Mouse (Mus musculus) effector memory CD4-positive, alpha-beta T cell, adult 5 months (primary cell): ENCODE results near the gene 2310061I04Rik. TPM values are rescaled to one million over a fixed set of nuclear protein-coding genes. Genes with fewer than 3 reads are reported as not detected.

Experiments used
- polyA plus RNA-seq: library from polyadenylated mRNA; unstranded; fragments of 100-300 nt; shearing (Covaris generic); gene quantifications from one replicate; pipeline ENCODE4 v1.2.1, GENCODE M21; 2017

The 2310061I04Rik gene
- 32.9 TPM for polyA plus RNA-seq

DNA sequence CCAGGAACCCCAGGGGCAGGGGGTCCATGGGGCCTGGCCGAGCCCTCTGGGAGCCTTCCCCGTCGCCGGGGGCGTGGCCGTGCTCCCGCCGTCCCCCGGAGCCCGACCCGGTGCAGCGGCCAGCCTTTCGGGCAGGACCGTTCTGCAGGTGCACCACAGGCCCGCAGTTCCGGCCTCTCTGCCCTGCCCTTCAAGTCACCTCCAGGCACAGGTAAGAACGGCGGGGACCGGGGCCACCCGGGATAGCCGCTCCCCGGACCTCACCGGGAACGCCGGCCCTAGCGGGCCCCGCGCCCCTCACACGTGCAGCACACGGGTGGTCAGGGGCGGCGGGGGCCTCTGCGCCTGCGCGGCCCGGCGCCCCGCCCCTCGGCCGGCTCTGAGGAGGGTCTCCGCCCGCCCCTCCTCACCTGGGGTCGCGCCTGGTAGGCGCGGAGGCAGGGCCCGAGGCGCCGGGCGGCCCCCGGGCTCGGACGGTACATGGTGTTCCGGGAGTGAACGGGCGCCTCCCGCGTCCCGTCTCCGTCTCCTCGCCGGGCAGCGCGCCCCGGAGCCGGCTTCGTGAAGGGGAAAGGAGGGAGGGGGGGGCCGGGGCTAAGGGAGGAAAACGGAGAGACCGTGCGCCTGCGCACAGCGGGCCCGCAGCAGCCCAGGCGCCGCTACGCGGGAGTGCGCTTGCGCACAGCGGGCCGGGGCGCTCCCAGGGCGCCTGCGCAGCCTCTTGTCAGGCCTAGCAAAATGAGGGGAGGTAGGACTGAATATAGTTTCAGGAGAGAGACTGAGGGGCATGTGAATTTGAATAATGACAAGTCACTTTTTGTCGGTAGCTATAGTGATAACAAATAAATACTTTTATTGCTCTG, at the start of gene 2310061I04Rik:
Gene 2310061I04Rik (minus strand): TSS at position 651 of the 863 bp plus-strand sequence.

DNA sequence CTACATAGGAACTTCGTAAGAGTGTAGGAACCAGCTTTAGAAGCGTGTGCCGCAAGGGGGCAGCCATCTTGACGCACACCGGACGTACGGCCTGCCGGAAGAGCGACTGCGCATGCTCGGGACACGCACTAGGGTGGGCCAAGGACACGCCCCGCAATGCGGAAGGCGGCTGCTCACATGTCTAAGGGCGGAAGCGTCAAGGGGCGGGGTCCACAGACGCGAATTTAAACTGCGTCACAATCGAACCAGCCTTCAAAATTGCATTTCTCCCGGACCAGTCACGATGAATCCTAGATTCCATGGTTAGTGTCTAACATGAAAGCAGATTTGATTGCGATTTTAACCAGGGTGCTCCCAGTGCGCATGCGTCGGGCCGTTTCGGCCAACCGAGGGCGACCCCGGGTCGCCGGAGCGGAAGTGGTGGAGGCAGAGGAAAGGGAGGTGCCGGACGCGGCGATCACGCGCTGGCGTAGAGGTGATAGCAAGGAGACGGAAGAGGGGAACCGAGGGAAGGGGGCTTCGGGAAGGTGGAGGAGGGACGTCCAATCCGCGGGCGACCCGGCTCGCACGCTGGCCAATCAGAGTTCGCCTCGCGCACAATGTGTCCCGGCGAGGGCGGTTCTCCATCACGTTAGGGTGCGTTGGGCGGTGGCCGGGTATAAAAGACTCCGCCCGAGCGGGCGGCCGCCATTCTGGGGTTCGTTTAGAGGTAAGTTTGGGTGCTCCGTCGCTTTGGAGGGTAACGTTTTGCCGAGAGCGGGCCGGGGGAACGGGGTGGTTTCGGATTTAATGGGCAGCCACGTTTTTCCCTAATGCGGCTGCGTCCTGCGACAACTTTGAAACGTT, 19.3 kb upstream of the 2310061I04Rik start, which contains the start of the genes Mrps18b and Ppp1r10:
Gene Mrps18b (minus strand): TSS at position 93 of the 846 bp plus-strand sequence.
Gene Ppp1r10 (plus strand): TSS at position 138 of the 846 bp plus-strand sequence.

DNA sequence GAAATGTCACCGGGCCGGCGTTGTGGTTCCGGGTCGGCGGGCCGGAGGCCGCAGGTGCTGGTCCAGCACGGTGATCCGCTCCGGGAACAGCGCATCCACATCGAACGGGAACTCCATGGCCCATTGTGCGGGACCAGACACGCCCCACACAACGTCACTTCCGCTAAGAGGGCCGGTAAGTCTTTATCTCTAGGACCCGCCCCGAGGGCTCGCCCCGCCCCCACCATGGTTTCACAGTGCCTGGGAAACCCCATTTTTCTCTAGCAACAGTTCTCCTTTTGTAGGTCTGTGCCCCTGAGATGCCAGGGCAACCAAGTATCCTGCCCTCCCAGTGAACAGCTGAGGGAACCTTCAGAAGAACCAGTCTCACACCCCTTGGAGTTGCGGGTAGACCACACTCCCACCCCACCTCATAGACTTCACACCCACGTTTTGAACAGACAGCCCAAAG, 12.7 kb upstream of the 2310061I04Rik start, which contains the start of gene Atat1:
Gene Atat1 (minus strand): TSS at position 157 of the 451 bp plus-strand sequence.

DNA sequence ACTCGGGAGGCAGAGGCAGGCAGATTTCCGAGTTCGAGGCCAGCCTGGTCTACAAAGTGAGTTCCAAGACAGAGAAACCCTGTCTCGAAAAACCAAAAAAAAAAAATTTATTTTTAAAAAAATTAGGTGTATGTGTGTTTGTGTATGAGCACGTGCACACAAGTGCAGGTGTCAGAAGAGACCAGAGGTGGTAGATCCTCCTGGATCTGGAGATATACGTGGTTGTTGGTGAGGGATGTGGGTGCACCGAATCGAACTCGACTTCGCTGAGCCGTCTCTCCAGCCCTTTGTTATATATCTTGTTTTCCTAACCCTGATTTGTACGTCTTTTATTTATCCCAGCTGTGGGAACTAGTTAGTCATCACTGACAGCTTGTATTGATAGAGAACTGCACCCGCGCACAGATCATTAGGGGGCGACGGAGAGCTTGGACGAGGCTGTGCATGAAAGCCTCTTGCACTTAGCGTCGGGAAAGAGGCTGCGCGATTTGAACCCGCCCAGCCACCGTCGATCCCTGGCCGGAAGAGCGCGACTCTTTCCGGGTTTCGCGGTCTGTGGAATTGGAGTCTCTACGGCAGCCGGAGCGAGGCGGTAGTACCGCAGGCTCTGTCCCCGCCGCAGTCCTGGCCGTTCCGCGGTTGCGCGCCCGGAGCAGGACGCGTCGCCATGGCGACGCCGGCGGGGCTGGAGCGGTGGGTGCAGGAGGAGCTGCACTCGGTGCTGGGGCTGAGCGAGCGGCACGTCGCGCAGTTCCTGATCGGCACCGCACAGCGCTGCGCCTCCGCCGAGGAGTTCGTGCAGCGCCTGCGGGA, 17.8 kb downstream of the 2310061I04Rik start, which contains the start of gene Dhx16:
Gene Dhx16 (plus strand): TSS at position 575 of the 813 bp plus-strand sequence.

DNA sequence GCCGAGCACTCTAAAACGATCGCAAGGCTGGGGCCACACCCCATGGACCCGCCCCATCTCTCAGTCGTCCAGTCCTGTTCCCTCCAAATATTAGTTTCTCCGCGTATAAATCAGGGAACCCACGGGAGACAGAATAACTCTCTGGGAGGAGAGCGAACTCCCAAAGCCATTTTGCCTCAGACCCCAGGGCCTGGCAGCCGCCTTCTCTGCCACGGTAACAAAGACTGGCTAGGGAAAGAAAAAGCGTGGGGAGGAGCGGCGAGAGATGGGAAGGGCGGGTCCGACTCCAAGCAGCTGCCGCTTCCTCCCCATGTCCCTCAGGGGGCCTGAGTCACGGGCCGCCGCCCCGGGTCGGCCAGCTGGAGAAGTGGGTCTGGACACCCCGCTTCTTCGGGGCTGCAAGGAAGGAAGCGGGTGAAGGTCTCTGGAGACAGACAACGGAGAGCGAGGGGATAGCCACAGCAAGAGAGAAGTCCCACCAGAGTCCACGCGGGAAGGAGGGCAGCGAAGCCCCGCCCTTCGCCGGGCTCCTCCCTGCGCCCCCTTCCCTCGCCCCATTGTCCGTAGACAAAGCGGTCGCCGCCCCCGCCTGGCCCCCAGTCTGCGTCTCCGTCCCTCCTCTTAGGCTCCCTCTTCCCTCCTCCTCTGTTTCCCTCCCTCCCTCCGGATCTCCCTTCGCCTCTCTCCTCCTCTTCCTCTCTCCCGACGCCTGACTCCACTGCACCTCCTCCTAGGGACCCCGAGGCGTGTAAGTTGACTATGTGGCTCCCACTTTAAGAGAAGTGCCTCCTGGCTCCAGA, 31.6 kb downstream of the 2310061I04Rik start, which contains the start of gene Ppp1r18:
Gene Ppp1r18 (plus strand): TSS at position 113 of the 800 bp plus-strand sequence.

DNA sequence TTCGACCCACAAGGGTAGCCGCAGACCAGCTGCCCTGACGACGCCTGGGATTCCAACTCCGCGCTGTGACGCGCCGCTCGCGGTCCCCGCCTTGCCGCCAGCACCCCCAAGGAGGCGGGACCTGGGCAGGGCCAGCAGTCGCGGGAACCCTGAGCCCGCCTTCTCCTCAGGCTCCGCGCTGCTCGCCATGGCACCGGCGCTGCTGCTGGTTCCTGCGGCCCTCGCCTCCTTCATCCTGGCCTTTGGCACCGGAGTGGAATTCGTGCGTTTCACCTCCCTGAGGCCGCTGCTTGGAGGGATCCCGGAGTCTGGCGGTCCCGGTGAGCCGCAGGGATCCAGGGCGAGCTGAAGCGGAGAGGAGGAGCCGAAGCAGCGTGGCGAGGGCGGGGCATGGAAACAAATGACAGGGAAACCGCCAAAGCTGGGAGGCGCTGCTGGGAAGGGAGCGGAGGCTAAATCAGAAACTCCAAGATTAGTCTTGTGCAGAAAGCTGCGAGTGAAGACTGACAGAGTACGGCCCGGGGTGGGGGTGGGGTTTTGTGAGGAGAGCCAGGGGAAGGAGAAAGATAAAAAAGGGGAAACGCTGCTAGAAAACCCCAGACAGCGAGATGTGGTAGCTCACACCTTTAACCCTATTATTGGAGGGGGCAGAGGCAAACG, 35.9 kb downstream of the 2310061I04Rik start, which contains the start of gene Nrm:
Gene Nrm (plus strand): TSS at position 121 of the 660 bp plus-strand sequence.

Other genes with a start within 250 kb of the 2310061I04Rik start
- 17.0 TPM for gene Vars2, start 229.8 kb downstream of the 2310061I04Rik start, polyA plus RNA-seq
- gene Gtf2h4, start 223.7 kb downstream of the 2310061I04Rik start, polyA plus RNA-seq = 14.7 TPM
- gene Ddr1, start 192.8 kb downstream of the 2310061I04Rik start, polyA plus RNA-seq = 11.5 TPM
- 29.2 TPM for gene Ier3, start 75.7 kb downstream of the 2310061I04Rik start, polyA plus RNA-seq
- 52.6 TPM for gene Flot1, start 74.2 kb downstream of the 2310061I04Rik start, polyA plus RNA-seq
- gene Tubb5, start 59.1 kb downstream of the 2310061I04Rik start, polyA plus RNA-seq = 71.0 TPM
- 9.5 TPM for gene Mdc1, start 55.9 kb downstream of the 2310061I04Rik start, polyA plus RNA-seq
- gene Nrm, start 36.1 kb downstream of the 2310061I04Rik start, polyA plus RNA-seq = 24.1 TPM
- gene Ppp1r18, start 31.8 kb downstream of the 2310061I04Rik start, polyA plus RNA-seq = 384 TPM
- gene Dhx16, start 17.6 kb downstream of the 2310061I04Rik start, polyA plus RNA-seq = 54.0 TPM
- gene Atat1, start 12.6 kb upstream of the 2310061I04Rik start, polyA plus RNA-seq = 13.2 TPM
- gene Mrps18b, start 19.0 kb upstream of the 2310061I04Rik start, polyA plus RNA-seq = 93.2 TPM
- gene Ppp1r10, start 19.0 kb upstream of the 2310061I04Rik start, polyA plus RNA-seq = 76.6 TPM
- gene Abcf1, start 72.3 kb upstream of the 2310061I04Rik start, polyA plus RNA-seq = 137 TPM
- 74.2 TPM for gene Gnl1, start 82.4 kb upstream of the 2310061I04Rik start, polyA plus RNA-seq
- 24.6 TPM for gene Prr3, start 82.8 kb upstream of the 2310061I04Rik start, polyA plus RNA-seq
- 10.5 TPM for gene H2-T24, start 123.1 kb upstream of the 2310061I04Rik start, polyA plus RNA-seq
- gene H2-T23, start 135.4 kb upstream of the 2310061I04Rik start, polyA plus RNA-seq = 476 TPM
- 161 TPM for gene H2-T22, start 145.3 kb upstream of the 2310061I04Rik start, polyA plus RNA-seq
- 0.95 TPM for gene Gm6034, start 145.5 kb upstream of the 2310061I04Rik start, polyA plus RNA-seq
- not detected for gene Gm11127, start 160.9 kb upstream of the 2310061I04Rik start, polyA plus RNA-seq
- 1.5 TPM for gene Gm19684, start 224.2 kb upstream of the 2310061I04Rik start, polyA plus RNA-seq
- not detected for gene Gm7030, start 232.0 kb upstream of the 2310061I04Rik start, polyA plus RNA-seq